Mouse (Mus musculus) heart, embryonic 16.5 days (tissue): ENCODE results near the gene Cirbp. TPM values are rescaled to one million over a fixed set of nuclear protein-coding genes. Genes with fewer than 3 reads are reported as not detected.
"Not testable (repeated sequence)": the region's sequence is repeated elsewhere in the genome, so short reads cannot be mapped to it uniquely, and the experiment has no call there.

ENCODE experiments used
- ATAC-seq: fragments of 200-750 bp; cut with Nextera tagmentation; replicated peaks from 2 replicates; pipeline ENCODE4 v1.8.0; 2017; ENCODE audit warnings: moderate number of reproducible peaks; ENCODE audit not compliant: insufficient read depth, low FRiP score; ENCODE audit errors: extremely low read depth
- H3K27ac ChIP-seq: fragments of 300-500 bp; sonication (generic); 2 replicates; pipeline ENCODE4 v1.5.1; 2014; ENCODE audit warnings: mild to moderate bottlenecking, low read length, control low read depth, moderate library complexity
- H3K27me3 ChIP-seq: fragments of 300-500 bp; sonication (generic); 2 replicates; pipeline ENCODE4 v1.6.1; 2014; ENCODE audit warnings: low read length, mixed read lengths; ENCODE audit not compliant: control insufficient read depth, insufficient read depth
- H3K36me3 ChIP-seq: fragments of 300-500 bp; sonication (generic); 2 replicates; pipeline ENCODE4 v1.6.1; 2014; ENCODE audit not compliant: control insufficient read depth, insufficient read depth
- H3K4me1 ChIP-seq: fragments of 300-500 bp; sonication (generic); 2 replicates; pipeline ENCODE4 v1.6.1; 2014; ENCODE audit warnings: low read length, mixed read lengths; ENCODE audit not compliant: control insufficient read depth, insufficient read depth
- H3K4me2 ChIP-seq: fragments of 300-500 bp; sonication (generic); 2 replicates; pipeline ENCODE4 v1.6.1; 2014; ENCODE audit warnings: low read depth, mild to moderate bottlenecking, control low read depth, low read length
- H3K4me3 ChIP-seq: fragments of 300-500 bp; sonication (generic); 2 replicates; pipeline ENCODE4 v1.5.1; 2014; ENCODE audit warnings: mild to moderate bottlenecking, control low read depth, low read length
- H3K9ac ChIP-seq: fragments of 300-500 bp; sonication (generic); 2 replicates; pipeline ENCODE4 v1.6.1; 2014; ENCODE audit warnings: low read length, control low read depth
- H3K9me3 ChIP-seq: fragments of 300-500 bp; sonication (generic); replicated peaks from 2 replicates; pipeline ENCODE4 v1.6.1; 2016; ENCODE audit warnings: low read length; ENCODE audit not compliant: control insufficient read depth
- WGBS: fragments of 180-500 bp; shearing (Covaris S2); extraction: QIAGEN DNeasy Blood & Tissue Kit; methylation state at CpG from one replicate; pipeline ENCODE4 v1.1.7; 2014; 5-methylcytosine and 5-hydroxymethylcytosine counted together
- polyA plus RNA-seq: library from polyadenylated mRNA; unstranded; fragments of >200 nt; fragmentation: Nextera tagmentation; extraction: Ambion mirVana; gene quantifications from 2 replicates; pipeline ENCODE4 v1.2.1, GENCODE M21; 2015

The Cirbp gene
- polyA plus RNA-seq, 1 experiment from 2014 or later = 87.6 TPM

DNA sequence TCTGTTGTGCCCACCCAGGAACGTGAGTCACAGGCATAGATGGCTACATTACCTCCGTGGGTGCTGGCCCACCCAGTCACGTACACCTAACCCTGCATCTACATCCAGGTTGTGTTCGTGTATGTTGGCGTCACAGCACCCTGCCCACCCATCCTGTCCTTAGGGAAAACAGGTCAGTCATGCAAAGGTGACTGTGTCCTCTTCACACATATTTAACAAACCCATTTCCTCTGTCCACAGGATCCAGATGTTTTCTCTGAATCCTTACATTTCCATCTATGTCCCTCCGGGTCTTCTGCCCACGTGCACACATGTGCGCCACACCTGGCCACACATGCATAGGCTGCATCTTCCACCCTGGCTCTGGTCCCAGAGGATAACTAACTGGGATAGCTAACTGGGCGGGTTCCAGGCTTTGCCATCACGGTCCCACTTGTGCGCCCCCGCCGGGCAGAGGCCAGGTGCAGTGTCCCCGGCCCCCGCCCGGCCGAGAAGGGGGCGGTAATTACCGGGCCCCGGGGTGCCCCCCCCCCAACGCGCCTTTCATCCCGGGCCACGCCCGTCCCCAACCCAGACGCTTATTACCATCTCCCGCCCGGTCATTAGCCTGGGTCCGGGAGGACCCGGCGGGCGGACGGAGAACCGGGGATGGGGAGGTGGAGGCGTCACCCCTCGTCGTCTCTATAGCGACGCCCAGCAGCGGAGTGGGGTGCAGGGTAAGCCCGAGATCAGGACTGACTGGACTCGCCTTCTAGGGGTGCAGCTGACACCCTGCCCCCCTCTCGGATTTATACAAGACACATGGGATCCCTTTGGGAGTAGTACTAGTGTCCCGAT lies 1.4 kb upstream of the Cirbp start:
- H3K4me2 ChIP-seq = peak overlapping the region; percentile 83
- H3K27me3 ChIP-seq = no peaks in the 10 kb centered on the region
- WGBS = 8% methylated on average over 44 of the region's 44 CpGs
- ATAC-seq = no peak
- peak overlapping the region; percentile 68 for H3K9ac ChIP-seq
- no peaks in the 10 kb centered on the region for H3K9me3 ChIP-seq
- peaks cover 62% of the 10 kb centered on the region for H3K4me1 ChIP-seq
- H3K36me3 ChIP-seq = no peaks in the 10 kb centered on the region
- H3K27ac ChIP-seq = peak overlapping the region; percentile 62
- peak overlapping the region; percentile 46 for H3K4me3 ChIP-seq

DNA sequence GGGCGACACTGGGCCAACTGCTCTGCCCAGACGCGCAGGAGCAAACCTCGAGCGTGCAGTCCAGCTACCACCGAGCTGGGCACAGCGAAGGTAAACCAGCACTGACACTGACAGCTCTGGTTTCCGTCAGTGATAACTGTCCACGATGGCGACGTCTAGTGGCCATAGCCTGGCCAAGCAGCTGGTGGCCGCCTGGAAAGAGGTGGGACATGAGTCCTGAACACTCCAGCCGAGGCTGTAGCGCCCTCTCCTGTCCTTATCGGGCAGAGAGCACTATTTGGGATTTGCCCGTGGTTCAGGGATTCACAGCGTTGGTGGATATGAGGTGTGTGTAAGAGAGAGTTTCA lies 814 bp upstream of the Cirbp start:
- peak; percentile 37 for ATAC-seq
- no peaks in the 10 kb centered on the region for H3K27me3 ChIP-seq
- 0% methylated on average over 17 of the region's 17 CpGs for WGBS
- H3K4me3 ChIP-seq = peak overlapping the region; percentile 46
- peak overlapping the region; percentile 83 for H3K4me2 ChIP-seq
- H3K9me3 ChIP-seq = no peaks in the 10 kb centered on the region
- peak overlapping the region; percentile 90 for H3K27ac ChIP-seq
- H3K4me1 ChIP-seq = peaks cover 62% of the 10 kb centered on the region
- peak overlapping the region; percentile 68 for H3K9ac ChIP-seq
- H3K36me3 ChIP-seq = peaks cover 4% of the 10 kb centered on the region

DNA sequence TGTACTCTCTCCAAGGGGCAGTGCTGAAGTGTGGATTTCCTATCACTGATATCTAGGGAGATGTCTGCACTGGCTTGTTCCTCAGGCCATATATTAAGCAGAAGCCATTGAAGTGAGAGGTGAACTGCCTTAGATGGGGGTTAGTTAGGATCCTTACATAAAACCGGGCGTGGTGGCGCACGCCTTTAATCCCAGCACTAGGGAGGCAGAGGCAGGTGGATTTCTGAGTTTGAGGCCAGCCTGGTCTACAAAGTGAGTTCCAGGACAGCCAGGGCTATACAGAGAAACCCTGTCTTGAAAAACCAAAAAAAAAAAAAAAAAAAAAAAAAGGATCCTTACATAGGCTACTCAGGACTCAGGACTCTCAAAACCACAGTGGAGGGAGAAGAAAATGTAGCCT lies 351 bp downstream of the Cirbp start:
- Histone ChIP-seq H3K27ac (peak overlapping the region; percentile 90), H3K4me2 (peak overlapping the region; percentile 83), H3K4me1 (peaks cover 51% of the 10 kb centered on the region), H3K9ac (peak overlapping the region; percentile 40), H3K36me3 (peaks cover 16% of the 10 kb centered on the region)
- H3K9me3 ChIP-seq, H3K27me3 ChIP-seq, H3K4me3 ChIP-seq, ATAC-seq: not testable (repeated sequence)
- 86% methylated on average over 4 of the region's 4 CpGs for WGBS

- ATAC-seq = peak; percentile 90
- WGBS = under 1% methylated on average over 55 of the region's 55 CpGs
- H3K4me1 ChIP-seq = peaks cover 42% of the 10 kb centered on the region
Observed at GRCm38 (mm10) chr10:80167460-80168037, 1.8 kb downstream of the Cirbp start.

GRCm38 (mm10) chr10:80168038-80168661 lies 2.4 kb downstream of the Cirbp start:
- under 1% methylated on average over 48 of the region's 48 CpGs for WGBS
- Histone ChIP-seq H3K4me2 (peak overlapping the region; percentile 79), H3K27me3 (no peaks in the 10 kb centered on the region), H3K4me3 (peak overlapping the region; percentile 85), H3K36me3 (peaks cover 27% of the 10 kb centered on the region), H3K9me3 (no peaks in the 10 kb centered on the region), H3K27ac (peak overlapping the region; percentile 99), H3K4me1 (peaks cover 41% of the 10 kb centered on the region), H3K9ac (peak overlapping the region; percentile 98)
- peak; percentile 37 for ATAC-seq

More at GRCm38 (mm10) chr10:80167460-80168037, 1.8 kb downstream of the Cirbp start:
- Histone ChIP-seq H3K4me2 (peak overlapping the region; percentile 79), H3K27ac (peak overlapping the region; percentile 99), H3K9me3 (no peaks in the 10 kb centered on the region), H3K27me3 (no peaks in the 10 kb centered on the region), H3K9ac (peak overlapping the region; percentile 98), H3K36me3 (peaks cover 27% of the 10 kb centered on the region), H3K4me3 (peak overlapping the region; percentile 85)

GRCm38 (mm10) chr10:80169070-80169469 lies 3.3 kb downstream of the Cirbp start:
- WGBS = 53% methylated on average over 1 of the region's 1 CpGs
- no peaks in the 10 kb centered on the region for H3K9me3 ChIP-seq
- peak overlapping the region; percentile 79 for H3K4me2 ChIP-seq
- H3K27me3 ChIP-seq = no peaks in the 10 kb centered on the region
- peaks cover 27% of the 10 kb centered on the region for H3K36me3 ChIP-seq
- H3K4me3 ChIP-seq = peak overlapping the region; percentile 85; the same call in 1 of the 2 replicates
- no peak for ATAC-seq
- peak overlapping the region; percentile 98; the same call in 1 of the 2 replicates for H3K9ac ChIP-seq
- peaks cover 38% of the 10 kb centered on the region for H3K4me1 ChIP-seq
- no peak overlapping the region for H3K27ac ChIP-seq

GRCm38 (mm10) chr10:80169651-80170050 lies 3.9 kb downstream of the Cirbp start:
- no peaks in the 10 kb centered on the region for H3K9me3 ChIP-seq
- no peak overlapping the region for H3K4me2 ChIP-seq
- no peaks in the 10 kb centered on the region for H3K27me3 ChIP-seq
- ATAC-seq = no peak
- peaks cover 32% of the 10 kb centered on the region for H3K4me1 ChIP-seq
- H3K4me3 ChIP-seq = no peak overlapping the region
- WGBS = 89% methylated on average over 7 of the region's 7 CpGs
- H3K27ac ChIP-seq = no peak overlapping the region
- H3K36me3 ChIP-seq = peaks cover 27% of the 10 kb centered on the region
- no peak overlapping the region for H3K9ac ChIP-seq

DNA sequence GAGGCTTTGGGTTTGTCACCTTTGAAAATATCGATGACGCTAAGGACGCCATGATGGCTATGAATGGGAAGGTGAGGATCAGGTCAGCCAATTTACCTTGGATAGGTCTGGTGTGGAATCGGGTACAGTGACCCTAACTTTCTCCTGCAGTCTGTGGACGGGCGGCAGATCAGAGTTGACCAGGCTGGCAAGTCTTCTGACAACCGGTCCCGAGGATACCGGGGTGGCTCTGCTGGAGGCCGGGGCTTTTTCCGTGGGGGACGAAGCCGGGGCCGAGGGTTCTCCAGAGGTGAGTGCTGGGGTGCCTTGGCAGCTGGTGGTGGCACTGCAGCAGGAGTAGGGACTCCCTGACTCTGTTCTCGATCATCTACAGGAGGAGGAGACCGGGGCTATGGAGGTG lies 4.3 kb downstream of the Cirbp start:
- Histone ChIP-seq H3K4me2 (no peak overlapping the region), H3K4me3 (no peak overlapping the region), H3K27ac (no peak overlapping the region), H3K27me3 (no peaks in the 10 kb centered on the region), H3K9me3 (no peaks in the 10 kb centered on the region), H3K36me3 (peaks cover 27% of the 10 kb centered on the region), H3K9ac (no peak overlapping the region), H3K4me1 (peaks cover 32% of the 10 kb centered on the region)
- WGBS = 91% methylated on average over 16 of the region's 16 CpGs
- no peak for ATAC-seq

DNA sequence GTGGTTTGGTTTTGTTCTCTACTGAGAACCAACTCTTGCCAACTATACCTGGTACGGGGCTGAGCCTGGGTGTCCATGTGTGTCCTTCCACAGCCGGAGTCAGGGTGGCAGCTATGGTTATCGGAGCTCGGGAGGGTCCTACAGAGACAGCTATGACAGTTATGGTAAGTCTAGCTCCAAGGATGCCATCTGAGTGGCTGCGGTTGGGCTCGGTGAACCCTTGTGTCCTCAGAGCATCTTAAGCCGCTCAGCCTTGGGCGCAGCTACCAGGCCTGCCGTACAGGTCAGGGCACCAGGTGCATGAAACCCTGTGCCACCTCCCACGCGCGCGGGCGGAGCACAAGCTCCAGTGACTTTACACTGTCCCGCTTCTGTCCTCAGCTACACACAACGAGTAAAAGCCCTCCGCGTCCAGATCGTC lies 4.8 kb downstream of the Cirbp start:
- Histone ChIP-seq H3K27ac (no peak overlapping the region), H3K9ac (no peak overlapping the region), H3K4me2 (no peak overlapping the region), H3K9me3 (no peaks in the 10 kb centered on the region), H3K4me3 (no peak overlapping the region), H3K36me3 (peaks cover 27% of the 10 kb centered on the region), H3K27me3 (no peaks in the 10 kb centered on the region), H3K4me1 (peaks cover 26% of the 10 kb centered on the region)
- no peak for ATAC-seq
- WGBS = 96% methylated on average over 19 of the region's 19 CpGs
